Mouse (Mus musculus) bone marrow, adult 2 months (tissue): ENCODE measurements around the gene Nfic.

Experiments used
- CTCF ChIP-seq: fragments of 200-500 bp; IDR thresholded peaks from 2 replicates; pipeline ENCODE4 v1.5.1; 2011; ENCODE audit warnings: low read length, control low read depth; ENCODE audit not compliant: control insufficient read depth, insufficient read depth
- POLR2A ChIP-seq: fragments of 200-500 bp; IDR thresholded peaks from 2 replicates; pipeline ENCODE4 v1.6.1; 2011; ENCODE audit warnings: low read depth, mild to moderate bottlenecking, control low read depth, low read length, borderline replicate concordance; ENCODE audit not compliant: control insufficient read depth

GRCm38 (mm10) chr10:81435436-81435835 is 20.0 kb downstream of the Nfic start:
- TF ChIP-seq POLR2A: no peak
- TF ChIP-seq CTCF: no peak
